Mouse (Mus musculus) hindbrain, embryonic 11.5 days (tissue): ENCODE results near the gene Mesp1. TPM values are rescaled to one million over a fixed set of nuclear protein-coding genes. Genes with fewer than 3 reads are reported as not detected.

ENCODE experiments used
- ATAC-seq: fragments of 200-750 bp; cut with Nextera tagmentation; 2 replicates; pipeline ENCODE4 v1.8.0; 2017; ENCODE audit warnings: mild to moderate bottlenecking, moderate TSS enrichment, moderate library complexity; ENCODE audit not compliant: low FRiP score
- DNase-seq: peaks from one replicate; pipeline ENCODE4 v3.0.0-alpha.2; 2015; ENCODE audit warnings: low spot score
- H3K27ac ChIP-seq: fragments of 300-500 bp; sonication (generic); 2 replicates; pipeline ENCODE4 v1.5.1; 2014; ENCODE audit warnings: mild to moderate bottlenecking, low read depth, low read length
- H3K27me3 ChIP-seq: fragments of 300-500 bp; sonication (generic); 2 replicates; pipeline ENCODE4 v1.6.1; 2014; ENCODE audit warnings: mild to moderate bottlenecking, low read length, moderate library complexity, mixed read lengths; ENCODE audit not compliant: control insufficient read depth, insufficient read depth
- H3K36me3 ChIP-seq: fragments of 300-500 bp; sonication (generic); 2 replicates; pipeline ENCODE4 v1.6.1; 2014; ENCODE audit warnings: mild to moderate bottlenecking, low read length, moderate library complexity, mixed read lengths; ENCODE audit not compliant: control insufficient read depth, insufficient read depth
- H3K4me1 ChIP-seq: fragments of 300-500 bp; sonication (generic); replicated peaks from 2 replicates; pipeline ENCODE4 v1.6.1; 2014; ENCODE audit warnings: low read length, mixed read lengths; ENCODE audit not compliant: control insufficient read depth, insufficient read depth
- H3K4me2 ChIP-seq: fragments of 300-500 bp; sonication (generic); replicated peaks from 2 replicates; pipeline ENCODE4 v1.6.1; 2014; ENCODE audit warnings: mild to moderate bottlenecking, low read depth, low read length
- H3K4me3 ChIP-seq: fragments of 300-500 bp; sonication (generic); 2 replicates; pipeline ENCODE4 v1.5.1; 2014; ENCODE audit warnings: low read depth, low read length
- H3K9ac ChIP-seq: fragments of 300-500 bp; sonication (generic); 2 replicates; pipeline ENCODE4 v1.6.1; 2014; ENCODE audit warnings: low read depth, low read length
- H3K9me3 ChIP-seq: fragments of 300-500 bp; sonication (generic); 2 replicates; pipeline ENCODE4 v1.6.1; 2016; ENCODE audit warnings: low read length; ENCODE audit not compliant: control insufficient read depth
- WGBS: fragments of 180-500 bp; shearing (Covaris S2); extraction: QIAGEN DNeasy Blood & Tissue Kit; methylation state at CpG from one replicate; pipeline ENCODE4 v1.1.7; 2014; 5-methylcytosine and 5-hydroxymethylcytosine counted together
- polyA plus RNA-seq: library from polyadenylated mRNA; unstranded; fragments of >200 nt; fragmentation: Nextera tagmentation; extraction: Ambion mirVana; gene quantifications from 2 replicates; pipeline ENCODE4 v1.2.1, GENCODE M21; 2014

Gene Mesp1
- polyA plus RNA-seq, 1 experiment from 2014 or later: not detected

DNA sequence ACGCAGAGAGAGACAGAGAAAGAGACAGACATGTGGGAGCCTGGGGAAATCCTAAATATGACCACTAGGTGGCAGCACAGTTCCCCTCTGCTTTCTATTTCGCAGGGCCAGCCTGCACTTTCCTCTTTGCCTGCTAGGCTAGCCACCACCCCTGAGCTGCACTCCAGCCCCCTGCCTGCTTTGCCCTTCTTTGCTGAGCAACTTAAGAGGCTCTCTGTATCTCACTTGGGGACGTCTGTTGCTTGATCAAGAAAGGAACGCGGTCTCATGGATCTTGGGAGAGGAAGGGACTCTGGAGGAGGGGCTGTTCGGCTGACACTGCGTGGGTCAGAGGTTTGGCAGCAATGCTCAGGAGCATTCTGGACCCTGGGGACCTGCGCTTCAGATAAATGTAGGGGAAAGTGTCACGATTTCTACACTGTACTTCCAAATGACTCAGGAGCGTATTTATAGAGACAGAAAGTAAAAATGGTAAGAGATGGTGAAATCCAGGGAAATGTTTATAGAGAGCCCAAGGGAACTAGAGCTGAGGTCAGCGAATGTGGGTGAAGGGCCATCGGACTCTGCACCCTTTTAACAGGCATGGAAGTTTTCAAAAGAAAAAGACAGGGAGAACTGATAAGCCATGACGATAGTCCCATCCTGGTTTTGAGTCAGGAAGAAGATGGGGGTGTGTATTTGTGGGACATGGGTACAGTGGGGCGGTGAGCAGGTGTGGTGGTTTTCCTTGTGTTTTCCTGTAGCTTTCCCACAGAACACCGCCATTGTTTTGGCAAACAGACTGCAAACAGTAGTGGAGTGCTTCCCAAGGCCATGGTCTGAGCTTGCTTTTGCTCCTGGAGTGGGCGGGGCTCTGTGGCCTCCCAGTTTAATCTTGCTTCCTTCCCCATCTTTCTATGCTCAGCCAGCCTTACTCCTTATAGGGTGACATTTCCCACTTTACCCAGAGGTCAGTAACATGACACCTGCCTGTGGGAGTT lies 12.7 kb downstream of the Mesp1 start:
- Histone ChIP-seq H3K27ac (no peak overlapping the region), H3K9me3 (no peaks in the 10 kb centered on the region), H3K4me2 (peak overlapping the region; percentile 28), H3K4me3 (no peak overlapping the region), H3K9ac (no peak overlapping the region), H3K4me1 (no peaks in the 10 kb centered on the region), H3K27me3 (no peaks in the 10 kb centered on the region), H3K36me3 (no peaks in the 10 kb centered on the region)
- DNase-seq (peak; percentile 87), ATAC-seq (peak; percentile 27; the same call in 1 of the 2 replicates)
- WGBS: 37% methylated on average over 16 of the region's 16 CpGs

GRCm38 (mm10) chr7:79771561-79772512 lies 21.8 kb downstream of the Mesp1 start:
- Histone ChIP-seq H3K36me3 (no peaks in the 10 kb centered on the region), H3K4me2 (no peak overlapping the region), H3K4me3 (no peak overlapping the region), H3K27me3 (no peaks in the 10 kb centered on the region), H3K27ac (no peak overlapping the region), H3K9ac (no peak overlapping the region), H3K9me3 (no peaks in the 10 kb centered on the region), H3K4me1 (no peaks in the 10 kb centered on the region)
- 43% methylated on average over 15 of the region's 15 CpGs for WGBS
- ATAC-seq: no peak
- DNase-seq: no peak

DNA sequence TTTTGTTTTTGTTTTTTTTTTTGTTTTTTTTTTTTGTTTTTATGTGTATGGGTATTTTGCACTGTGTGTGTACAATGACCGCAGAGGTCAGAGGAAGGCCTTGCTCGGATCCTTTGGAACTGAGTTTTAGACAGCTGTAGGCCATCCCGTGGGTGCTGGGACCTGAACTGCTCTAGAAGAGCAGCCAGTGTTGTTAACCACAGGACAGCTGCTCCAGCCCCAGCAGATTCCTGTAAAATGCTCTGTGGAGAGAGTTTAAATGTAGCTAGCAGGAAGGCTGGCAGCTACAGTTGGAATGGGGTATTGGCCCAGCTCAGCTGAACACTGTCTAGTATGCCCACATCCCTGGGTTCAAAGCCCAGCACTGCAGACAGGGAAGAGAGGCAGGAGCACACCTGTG lies 23.9 kb downstream of the Mesp1 start:
- H3K36me3 ChIP-seq: no peaks in the 10 kb centered on the region
- no peaks in the 10 kb centered on the region for H3K9me3 ChIP-seq
- ATAC-seq: no peak
- no peak overlapping the region for H3K4me2 ChIP-seq
- H3K4me3 ChIP-seq: no peak overlapping the region
- no peaks in the 10 kb centered on the region for H3K4me1 ChIP-seq
- H3K27me3 ChIP-seq: no peaks in the 10 kb centered on the region
- no peak overlapping the region for H3K9ac ChIP-seq
- 83% methylated on average over 3 of the region's 3 CpGs for WGBS
- H3K27ac ChIP-seq: no peak overlapping the region
- no peak for DNase-seq

- Histone ChIP-seq H3K9me3 (no peaks in the 10 kb centered on the region), H3K27ac (no peak overlapping the region), H3K27me3 (no peaks in the 10 kb centered on the region), H3K36me3 (no peaks in the 10 kb centered on the region), H3K9ac (no peak overlapping the region), H3K4me1 (no peaks in the 10 kb centered on the region), H3K4me2 (no peak overlapping the region), H3K4me3 (no peak overlapping the region)
- ATAC-seq: no peak
- DNase-seq: no peak
- 33% methylated on average over 1 of the region's 1 CpGs for WGBS
Observed at GRCm38 (mm10) chr7:79765991-79766390, 27.6 kb downstream of the Mesp1 start.

DNA sequence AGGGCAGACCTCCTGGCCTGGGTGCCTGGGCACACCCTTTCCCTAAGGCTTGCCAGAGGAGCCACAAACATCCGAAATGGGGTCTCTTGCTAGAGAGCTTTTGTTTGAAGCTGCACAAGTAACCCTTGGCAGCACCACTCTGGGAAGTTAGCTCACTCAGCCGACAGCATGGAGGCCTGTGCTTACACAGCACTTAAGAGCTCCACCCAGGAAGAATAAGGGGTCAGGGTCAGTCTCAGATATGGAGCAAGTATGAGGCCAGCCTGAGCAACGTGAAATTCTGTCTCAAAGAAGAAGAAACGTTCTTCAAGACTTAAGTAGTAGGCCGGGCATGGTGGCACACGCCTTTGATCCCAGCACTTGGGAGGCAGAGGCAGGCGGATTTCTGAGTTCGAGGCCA lies 31.5 kb downstream of the Mesp1 start:
- Histone ChIP-seq H3K36me3 (no peaks in the 10 kb centered on the region), H3K4me1 (no peaks in the 10 kb centered on the region), H3K27me3 (no peaks in the 10 kb centered on the region), H3K4me3 (no peak overlapping the region), H3K9me3 (no peaks in the 10 kb centered on the region), H3K9ac (no peak overlapping the region), H3K4me2 (no peak overlapping the region), H3K27ac (no peak overlapping the region)
- ATAC-seq (no peak), DNase-seq (no peak)
- 84% methylated on average over 8 of the region's 8 CpGs for WGBS

DNA sequence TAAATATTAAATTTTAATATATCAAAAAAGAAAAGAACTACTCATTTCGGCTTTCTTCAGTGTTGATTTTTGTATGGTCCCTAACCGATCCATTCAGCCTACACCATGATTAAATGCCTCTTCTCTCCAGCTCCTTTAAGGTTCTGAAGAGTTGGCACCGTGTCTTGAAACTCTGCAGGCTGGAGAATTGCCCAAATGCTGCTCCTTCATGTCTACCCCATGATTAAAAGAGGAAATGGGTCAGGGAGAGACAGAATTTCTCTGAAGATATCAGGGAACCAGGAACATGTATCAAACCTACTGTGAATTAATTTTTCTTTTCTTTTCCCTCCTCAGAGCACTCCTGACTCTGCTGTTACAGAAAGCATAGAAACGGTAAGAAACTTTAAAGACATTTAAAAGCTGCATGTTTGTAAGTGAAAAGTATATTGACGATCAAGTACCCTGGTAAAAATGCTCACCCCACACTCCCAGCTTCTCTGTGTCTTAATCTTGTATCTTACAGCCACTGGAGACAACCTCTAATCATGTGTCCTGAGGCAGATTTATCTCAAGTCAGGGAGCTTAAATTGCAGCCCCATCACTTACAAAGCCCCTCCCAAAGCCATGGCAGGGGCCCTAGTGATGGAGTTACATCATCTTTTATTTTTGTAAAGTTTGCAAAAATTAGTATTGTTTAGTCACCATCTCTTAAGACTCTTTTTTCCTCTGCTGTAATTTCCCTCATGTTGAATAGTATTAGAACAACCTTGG lies 32.3 kb downstream of the Mesp1 start:
- no peaks in the 10 kb centered on the region for H3K4me1 ChIP-seq
- H3K9ac ChIP-seq: no peak overlapping the region
- H3K36me3 ChIP-seq: no peaks in the 10 kb centered on the region
- H3K27ac ChIP-seq: no peak overlapping the region
- DNase-seq (no peak), ATAC-seq (no peak)
- no peak overlapping the region for H3K4me2 ChIP-seq
- 85% methylated on average over 5 of the region's 5 CpGs for WGBS
- H3K9me3 ChIP-seq: no peaks in the 10 kb centered on the region
- no peaks in the 10 kb centered on the region for H3K27me3 ChIP-seq
- H3K4me3 ChIP-seq: no peak overlapping the region

- Histone ChIP-seq H3K9me3 (no peaks in the 10 kb centered on the region), H3K27ac (no peak overlapping the region), H3K27me3 (no peaks in the 10 kb centered on the region), H3K4me1 (no peaks in the 10 kb centered on the region), H3K4me3 (no peak overlapping the region), H3K4me2 (no peak overlapping the region), H3K9ac (no peak overlapping the region), H3K36me3 (no peaks in the 10 kb centered on the region)
- no peak for DNase-seq
- ATAC-seq: no peak
Observed at GRCm38 (mm10) chr7:79759766-79760165, 33.8 kb downstream of the Mesp1 start.

DNA sequence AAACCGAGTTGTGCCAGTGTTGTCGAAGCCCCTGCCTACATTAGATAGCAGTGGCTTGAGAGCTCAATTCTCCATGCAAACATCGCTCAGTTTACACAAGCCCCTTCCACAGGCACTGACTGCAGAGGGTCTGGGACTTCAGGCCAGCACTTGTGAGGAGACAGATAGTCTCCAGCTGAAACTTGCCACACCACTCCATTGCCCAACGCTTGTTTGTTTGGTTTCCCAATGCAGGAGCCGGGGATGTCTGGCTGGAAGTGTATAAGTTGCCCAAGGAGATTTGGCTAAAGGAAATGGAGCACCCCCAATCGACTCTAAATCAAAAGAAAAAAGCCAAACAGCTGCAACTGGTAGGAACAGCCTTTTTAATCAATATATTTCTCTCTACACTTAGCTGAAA lies 35.4 kb downstream of the Mesp1 start:
- Histone ChIP-seq H3K9ac (no peak overlapping the region), H3K4me2 (no peak overlapping the region), H3K4me3 (no peak overlapping the region), H3K4me1 (no peaks in the 10 kb centered on the region), H3K9me3 (no peaks in the 10 kb centered on the region), H3K27me3 (no peaks in the 10 kb centered on the region), H3K27ac (no peak overlapping the region), H3K36me3 (no peaks in the 10 kb centered on the region)
- ATAC-seq (no peak), DNase-seq (no peak)
- 77% methylated on average over 6 of the region's 6 CpGs for WGBS
